Mouse (Mus musculus) left cerebral cortex, postnatal 10 days (tissue): ENCODE measurements around the gene Pmp22. TPM values are rescaled to one million over a fixed set of nuclear protein-coding genes. Genes with fewer than 3 reads are reported as not detected.

Experiments
- DNase-seq, 2 experiments: peaks; one replicate each; pipeline ENCODE4 v3.0.0; 2021 to 2022; ENCODE audit warnings: low spot score in 2 of 2, mixed read lengths in 1 of 2; ENCODE audit errors: extremely low spot score in 1 of 2
- intact Hi-C: fragments of 180-260 bp; cut with DNase I; formaldehyde crosslinking; loops from one replicate; pipeline ENCODE4 v1.15.1; 2025
- total RNA-seq, 2 experiments: library from RNA; stranded (reverse); gene quantifications; 2 replicates each; pipeline ENCODE4 v1.2.3; 2021

The Pmp22 gene
- total RNA-seq, result 10 to 100 TPM; 18.2 to 21.3 TPM

- intact Hi-C loops, result no loop called here
- DNase-seq, result no peak
Measured at GRCm38 (mm10) chr11:63128784-63129183, at the start of gene Pmp22. Gene Pmp22 (plus strand): TSS chr11:63128982.

GRCm38 (mm10) chr11:63084536-63084935 lies 44.2 kb upstream of the Pmp22 start:
- DNase-seq, result no peak
- intact Hi-C loops, result no loop called here

- intact Hi-C loops, result no loop called here
- no peak for DNase-seq
Measured at GRCm38 (mm10) chr11:63088672-63089071, 40.1 kb upstream of the Pmp22 start.

- intact Hi-C loops, result no loop called here
- DNase-seq, result peak in 1 of 2 experiments; percentile 37
Measured at GRCm38 (mm10) chr11:63090210-63090609, 38.6 kb upstream of the Pmp22 start.

GRCm38 (mm10) chr11:63090986-63091385 lies 37.8 kb upstream of the Pmp22 start:
- no peak for DNase-seq
- intact Hi-C loops, result no loop called here

GRCm38 (mm10) chr11:63092271-63092670 lies 36.5 kb upstream of the Pmp22 start:
- intact Hi-C loops, result no loop called here
- no peak for DNase-seq

GRCm38 (mm10) chr11:63093601-63094000 lies 35.2 kb upstream of the Pmp22 start:
- intact Hi-C loops, result no loop called here
- DNase-seq, result no peak

GRCm38 (mm10) chr11:63094496-63094895 lies 34.3 kb upstream of the Pmp22 start:
- intact Hi-C loops, result no loop called here
- no peak for DNase-seq

- DNase-seq, result no peak
- intact Hi-C loops, result no loop called here
Measured at GRCm38 (mm10) chr11:63098016-63098415, 30.8 kb upstream of the Pmp22 start.

GRCm38 (mm10) chr11:63099390-63099789 lies 29.4 kb upstream of the Pmp22 start:
- intact Hi-C loops, result no loop called here
- no peak for DNase-seq

GRCm38 (mm10) chr11:63103256-63103655 lies 25.5 kb upstream of the Pmp22 start:
- intact Hi-C loops, result no loop called here
- DNase-seq, result peak in 1 of 2 experiments; percentile 19

- no peak for DNase-seq
- intact Hi-C loops, result no loop called here
Measured at GRCm38 (mm10) chr11:63104026-63104425, 24.8 kb upstream of the Pmp22 start.

- no peak for DNase-seq
- intact Hi-C loops, result no loop called here
Measured at GRCm38 (mm10) chr11:63109230-63109775, 19.5 kb upstream of the Pmp22 start.

- intact Hi-C loops, result no loop called here
- no peak for DNase-seq
Measured at GRCm38 (mm10) chr11:63110329-63110728, 18.5 kb upstream of the Pmp22 start.

GRCm38 (mm10) chr11:63114807-63115641 lies 13.8 kb upstream of the Pmp22 start:
- no peak for DNase-seq
- intact Hi-C loops, result no loop called here

- DNase-seq, result no peak
- intact Hi-C loops, result no loop called here
Measured at GRCm38 (mm10) chr11:63116652-63117051, 12.1 kb upstream of the Pmp22 start.

GRCm38 (mm10) chr11:63117266-63117665 lies 11.5 kb upstream of the Pmp22 start:
- no peak for DNase-seq
- intact Hi-C loops, result no loop called here

GRCm38 (mm10) chr11:63119791-63120190 lies 9.0 kb upstream of the Pmp22 start:
- DNase-seq, result no peak
- intact Hi-C loops, result no loop called here

- intact Hi-C loops, result no loop called here
- DNase-seq, result no peak
Measured at GRCm38 (mm10) chr11:63122249-63122648, 6.5 kb upstream of the Pmp22 start.

- DNase-seq, result no peak
- intact Hi-C loops, result no loop called here
Measured at GRCm38 (mm10) chr11:63122776-63123350, 5.9 kb upstream of the Pmp22 start.
